Mouse (Mus musculus) small intestine, adult 2 months (tissue): ENCODE measurements around the gene Wiz. TPM values are rescaled to one million over a fixed set of nuclear protein-coding genes. Genes with fewer than 3 reads are reported as not detected.
A peak's percentile ranks its signal among the peaks of the same experiment; 100 is the strongest.

Experiments used
- H3K27ac ChIP-seq: fragments of 200-500 bp; 2 replicates; pipeline ENCODE4 v1.5.1; 2012; ENCODE audit warnings: low read depth, low read length, control low read depth, inconsistent platforms; ENCODE audit not compliant: insufficient read depth
- H3K27me3 ChIP-seq: fragments of 200-500 bp; 2 replicates; pipeline ENCODE4 v1.6.1; 2012; ENCODE audit warnings: mild to moderate bottlenecking, moderate library complexity, low read length, inconsistent platforms; ENCODE audit not compliant: control insufficient read depth, insufficient read depth
- H3K36me3 ChIP-seq: fragments of 200-500 bp; 2 replicates; pipeline ENCODE4 v1.6.1; 2012; ENCODE audit warnings: mild to moderate bottlenecking, low read length, control low read depth, inconsistent platforms; ENCODE audit not compliant: control insufficient read depth, insufficient read depth
- H3K4me1 ChIP-seq: fragments of 200-500 bp; 2 replicates; pipeline ENCODE4 v1.6.1; 2012; ENCODE audit warnings: low read length, inconsistent platforms, mixed read lengths; ENCODE audit not compliant: control insufficient read depth, insufficient read depth, insufficient read length
- H3K4me3 ChIP-seq: fragments of 200-500 bp; 2 replicates; pipeline ENCODE4 v1.5.1; 2012; ENCODE audit warnings: low read depth, mild to moderate bottlenecking, control low read depth, inconsistent platforms, low read length, moderate library complexity
- CTCF ChIP-seq: fragments of 200-500 bp; IDR thresholded peaks from 2 replicates; pipeline ENCODE4 v1.5.1; 2012; ENCODE audit warnings: low read depth, mild to moderate bottlenecking, control low read depth, inconsistent platforms, low read length, moderate library complexity, mixed read lengths; ENCODE audit not compliant: insufficient replicate concordance, insufficient read length; ENCODE audit errors: extremely low read depth
- POLR2A ChIP-seq: fragments of 200-500 bp; IDR thresholded peaks from 2 replicates; pipeline ENCODE4 v1.6.1; 2012; ENCODE audit warnings: low read depth, mild to moderate bottlenecking, control low read depth, inconsistent platforms, low read length, moderate library complexity
- WGBS: fragments of 180-500 bp; shearing (Covaris S2); methylation state at CpG from one replicate; pipeline ENCODE4 v1.1.7; 2018; 5-methylcytosine and 5-hydroxymethylcytosine counted together
- polyA plus RNA-seq: library from polyadenylated mRNA; depleted of rRNA; stranded (reverse); fragments of >200 nt; gene quantifications from 2 replicates; pipeline ENCODE4 v1.2.3, GENCODE M21; 2012

The Wiz gene
- polyA plus RNA-seq, 1 experiment: 26.1 TPM

GRCm38 (mm10) chr17:32356281-32356680 is 33.0 kb downstream of the Wiz start:
- Histone ChIP-seq H3K27ac (no peak overlapping the region), H3K36me3 (peaks cover 60% of the 10 kb centered on the region), H3K27me3 (no peaks in the 10 kb centered on the region), H3K4me1 (no peaks in the 10 kb centered on the region), H3K4me3 (no peak overlapping the region)
- 92% methylated on average over 9 of the region's 9 CpGs for WGBS
- TF ChIP-seq POLR2A (no peak), CTCF (no peak)

GRCm38 (mm10) chr17:32355031-32355430 is 34.2 kb downstream of the Wiz start:
- Histone ChIP-seq H3K4me1 (no peaks in the 10 kb centered on the region), H3K27me3 (no peaks in the 10 kb centered on the region), H3K36me3 (peaks cover 51% of the 10 kb centered on the region), H3K27ac (no peak overlapping the region), H3K4me3 (no peak overlapping the region)
- 93% methylated on average over 6 of the region's 6 CpGs for WGBS
- TF ChIP-seq POLR2A (no peak), CTCF (no peak)

- 78% methylated on average over 5 of the region's 5 CpGs for WGBS
- H3K4me1 ChIP-seq: no peaks in the 10 kb centered on the region
- H3K27me3 ChIP-seq: no peaks in the 10 kb centered on the region
- H3K36me3 ChIP-seq: peaks cover 45% of the 10 kb centered on the region
- no peak overlapping the region for H3K4me3 ChIP-seq
- no peak for TF ChIP-seq CTCF
- TF ChIP-seq POLR2A: no peak
- H3K27ac ChIP-seq: no peak overlapping the region
Observed at GRCm38 (mm10) chr17:32354211-32354610, 35.0 kb downstream of the Wiz start.

GRCm38 (mm10) chr17:32353696-32354095 is 35.5 kb downstream of the Wiz start:
- Histone ChIP-seq H3K4me3 (no peak overlapping the region), H3K4me1 (no peaks in the 10 kb centered on the region), H3K27me3 (no peaks in the 10 kb centered on the region), H3K36me3 (peaks cover 41% of the 10 kb centered on the region), H3K27ac (no peak overlapping the region)
- TF ChIP-seq CTCF (no peak), POLR2A (no peak)
- 67% methylated on average over 4 of the region's 4 CpGs for WGBS

GRCm38 (mm10) chr17:32351726-32352125 is 37.5 kb downstream of the Wiz start:
- Histone ChIP-seq H3K4me3 (no peak overlapping the region), H3K27ac (no peak overlapping the region), H3K4me1 (no peaks in the 10 kb centered on the region), H3K36me3 (peaks cover 24% of the 10 kb centered on the region), H3K27me3 (no peaks in the 10 kb centered on the region)
- TF ChIP-seq POLR2A (no peak), CTCF (no peak)

- H3K4me1 ChIP-seq: no peaks in the 10 kb centered on the region
- TF ChIP-seq POLR2A: no peak
- no peak for TF ChIP-seq CTCF
- H3K27me3 ChIP-seq: no peaks in the 10 kb centered on the region
- 61% methylated on average over 3 of the region's 3 CpGs for WGBS
- H3K27ac ChIP-seq: no peak overlapping the region
- peaks cover 19% of the 10 kb centered on the region for H3K36me3 ChIP-seq
- H3K4me3 ChIP-seq: no peak overlapping the region
Observed at GRCm38 (mm10) chr17:32351269-32351668, 38.0 kb downstream of the Wiz start.

- Histone ChIP-seq H3K27me3 (no peaks in the 10 kb centered on the region), H3K27ac (peak within 1 kb of the TSS; percentile 60), H3K36me3 (peaks cover 13% of the 10 kb centered on the region), H3K4me1 (no peaks in the 10 kb centered on the region), H3K4me3 (peak within 1 kb of the TSS; percentile 90)
- TF ChIP-seq CTCF: no peak
- TF ChIP-seq POLR2A: peak; percentile 80
- under 1% methylated on average over 37 of the region's 37 CpGs for WGBS
Observed at GRCm38 (mm10) chr17:32350382-32350983, 38.8 kb downstream of the Wiz start, which contains the start of gene Akap8l. TSS of gene Akap8l (minus strand) at chr17:32350607.

GRCm38 (mm10) chr17:32349851-32350381 is 39.3 kb downstream of the Wiz start:
- no peaks in the 10 kb centered on the region for H3K27me3 ChIP-seq
- TF ChIP-seq POLR2A: no peak; the same call in 1 of the 2 replicates
- no peak for TF ChIP-seq CTCF
- peak overlapping the region; percentile 60 for H3K27ac ChIP-seq
- H3K36me3 ChIP-seq: peaks cover 10% of the 10 kb centered on the region
- H3K4me3 ChIP-seq: peak overlapping the region; percentile 90
- H3K4me1 ChIP-seq: no peaks in the 10 kb centered on the region
- WGBS: 1% methylated on average over 24 of the region's 24 CpGs
